Mouse (Mus musculus) G1E (cell line): ENCODE data around the gene Actn2. TPM values are rescaled to one million over a fixed set of nuclear protein-coding genes. Genes with fewer than 3 reads are reported as not detected.

Source experiments
- ATAC-seq: 2 replicates; pipeline ENCODE4 v1.8.0; 2016; ENCODE audit warnings: mild to moderate bottlenecking; ENCODE audit not compliant: insufficient number of reproducible peaks, poor library complexity, low FRiP score, severe bottlenecking; ENCODE audit errors: extremely low read depth
- DNase-seq: peaks from one replicate; pipeline ENCODE4 v3.0.0; 2012; ENCODE audit warnings: low spot score
- H3K27me3 ChIP-seq: 2 replicates; pipeline ENCODE4 v1.6.1; 2012; ENCODE audit warnings: mild to moderate bottlenecking, low read length, inconsistent platforms; ENCODE audit not compliant: insufficient read depth
- H3K36me3 ChIP-seq: replicated peaks from 2 replicates; pipeline ENCODE3; 2012; ENCODE audit warnings: mild to moderate bottlenecking, inconsistent platforms
- H3K4me1 ChIP-seq: 2 replicates; pipeline ENCODE4 v1.6.1; 2012; ENCODE audit warnings: low read depth, low read length, inconsistent platforms, mixed read lengths; ENCODE audit not compliant: insufficient read depth
- H3K4me3 ChIP-seq: 2 replicates; pipeline ENCODE4 v1.5.1; 2012; ENCODE audit warnings: low read depth, mild to moderate bottlenecking, inconsistent platforms, low read length, moderate library complexity, mixed read lengths
- H3K9me3 ChIP-seq: replicated peaks from 2 replicates; pipeline ENCODE4 v1.6.1; 2012; ENCODE audit warnings: inconsistent platforms
- CTCF ChIP-seq: IDR thresholded peaks from 2 replicates; pipeline ENCODE4 v1.5.1; 2012; ENCODE audit warnings: low read depth, low read length, inconsistent platforms, mixed read lengths
- GATA1 ChIP-seq: IDR thresholded peaks from 2 replicates; pipeline ENCODE4 v1.6.1; 2012; ENCODE audit warnings: borderline replicate concordance, low read length, inconsistent platforms, mixed read lengths
- GATA2 ChIP-seq: IDR thresholded peaks from 2 replicates; pipeline ENCODE4 v1.6.1; 2012; ENCODE audit warnings: low read depth, low read length, inconsistent platforms, borderline replicate concordance
- POLR2AphosphoS5 ChIP-seq: IDR thresholded peaks from 2 replicates; pipeline ENCODE4 v1.6.1; 2012; ENCODE audit warnings: low read depth, low read length, inconsistent platforms; ENCODE audit not compliant: insufficient replicate concordance
- TAL1 ChIP-seq: conservative IDR thresholded peaks from 2 replicates; pipeline ENCODE4 v1.6.1; 2012; ENCODE audit warnings: low read depth, low read length, inconsistent platforms, mixed read lengths
- polyA plus RNA-seq: library from polyadenylated mRNA; stranded (reverse); fragments of >175 nt; gene quantifications from 2 replicates; pipeline ENCODE4 v1.2.3, GENCODE M21; 2012
- total RNA-seq, 2 experiments: library from RNA; stranded (forward) in 1 of 2; stranded (reverse) in 1 of 2; fragments of 200-1000 nt in 1 of 2; fragments of >200 nt in 1 of 2; fragmentation: Nextera tagmentation in 1 of 2; gene quantifications; 2 replicates each; pipeline ENCODE4 v1.2.3; 2014 to 2017

Actn2 gene
- total and polyA plus RNA-seq, 3 experiments: 0.30 to 0.55 TPM; not detected in 1

- ATAC-seq (no peak), DNase-seq (no peak)
- Histone ChIP-seq H3K36me3 (no peaks in the 10 kb centered on the region), H3K4me1 (no peaks in the 10 kb centered on the region), H3K9me3 (no peaks in the 10 kb centered on the region), H3K4me3 (no peak overlapping the region), H3K27me3 (peaks cover 13% of the 10 kb centered on the region)
- no peak for TF ChIP-seq GATA2
- TF ChIP-seq GATA1: no peak
- TF ChIP-seq POLR2AphosphoS5: no peak
- no peak for TF ChIP-seq TAL1
- no peak for TF ChIP-seq CTCF
Measured at GRCm38 (mm10) chr13:12297777-12298176, 42.8 kb downstream of the Actn2 start.

GRCm38 (mm10) chr13:12296701-12297100 lies 43.9 kb downstream of the Actn2 start:
- Histone ChIP-seq H3K36me3 (no peaks in the 10 kb centered on the region), H3K27me3 (peaks cover 15% of the 10 kb centered on the region), H3K4me3 (no peak overlapping the region), H3K9me3 (no peaks in the 10 kb centered on the region), H3K4me1 (no peaks in the 10 kb centered on the region)
- no peak for DNase-seq
- TF ChIP-seq POLR2AphosphoS5: no peak
- TF ChIP-seq GATA1: no peak
- no peak for TF ChIP-seq CTCF
- no peak for TF ChIP-seq TAL1
- TF ChIP-seq GATA2: no peak
- ATAC-seq: no peak

GRCm38 (mm10) chr13:12293810-12294209 lies 46.8 kb downstream of the Actn2 start:
- TF ChIP-seq GATA2 (no peak), POLR2AphosphoS5 (no peak), TAL1 (no peak)
- H3K9me3 ChIP-seq: no peaks in the 10 kb centered on the region

DNA sequence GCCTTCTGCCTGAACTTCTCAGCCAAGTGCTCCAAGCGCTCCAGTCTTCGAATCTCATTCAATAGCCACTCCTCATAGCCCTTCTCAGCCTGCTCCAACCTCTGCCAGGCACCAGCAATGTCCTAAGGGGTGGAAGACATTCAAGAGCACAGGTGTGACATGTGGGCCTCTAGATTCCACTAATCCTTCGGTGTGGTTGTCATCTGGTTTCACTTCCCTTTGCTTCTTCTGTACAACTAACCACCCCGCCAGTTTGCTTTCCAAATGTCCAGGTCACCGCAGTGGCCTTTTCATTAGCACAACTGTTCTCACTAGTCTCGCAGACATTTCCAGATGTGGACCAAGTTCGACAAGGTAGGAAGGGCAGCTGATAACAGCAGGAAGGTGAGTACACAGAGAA lies 49.9 kb downstream of the Actn2 start:
- TF ChIP-seq TAL1: no peak
- TF ChIP-seq GATA2: no peak
- no peak for TF ChIP-seq POLR2AphosphoS5
- no peak for TF ChIP-seq GATA1
- TF ChIP-seq CTCF: no peak

More at GRCm38 (mm10) chr13:12293810-12294209, 46.8 kb downstream of the Actn2 start:
- no peak for ATAC-seq
- Histone ChIP-seq H3K4me3 (no peak overlapping the region), H3K4me1 (no peaks in the 10 kb centered on the region), H3K36me3 (no peaks in the 10 kb centered on the region), H3K27me3 (peaks cover 15% of the 10 kb centered on the region)
- no peak for DNase-seq

GRCm38 (mm10) chr13:12284528-12284927 lies 56.0 kb downstream of the Actn2 start:
- Histone ChIP-seq H3K4me1 (no peaks in the 10 kb centered on the region), H3K27me3 (peaks cover 8% of the 10 kb centered on the region), H3K9me3 (no peaks in the 10 kb centered on the region), H3K4me3 (no peak overlapping the region), H3K36me3 (no peaks in the 10 kb centered on the region)
- no peak for ATAC-seq
- DNase-seq: no peak
- TF ChIP-seq TAL1 (no peak), GATA2 (no peak), POLR2AphosphoS5 (no peak), GATA1 (no peak), CTCF (no peak)

More for the DNA sequence above, 49.9 kb downstream of the Actn2 start:
- DNase-seq (no peak), ATAC-seq (no peak)
- no peaks in the 10 kb centered on the region for H3K4me1 ChIP-seq
- peaks cover 13% of the 10 kb centered on the region for H3K27me3 ChIP-seq
- no peaks in the 10 kb centered on the region for H3K36me3 ChIP-seq
- no peaks in the 10 kb centered on the region for H3K9me3 ChIP-seq
- H3K4me3 ChIP-seq: no peak overlapping the region

DNA sequence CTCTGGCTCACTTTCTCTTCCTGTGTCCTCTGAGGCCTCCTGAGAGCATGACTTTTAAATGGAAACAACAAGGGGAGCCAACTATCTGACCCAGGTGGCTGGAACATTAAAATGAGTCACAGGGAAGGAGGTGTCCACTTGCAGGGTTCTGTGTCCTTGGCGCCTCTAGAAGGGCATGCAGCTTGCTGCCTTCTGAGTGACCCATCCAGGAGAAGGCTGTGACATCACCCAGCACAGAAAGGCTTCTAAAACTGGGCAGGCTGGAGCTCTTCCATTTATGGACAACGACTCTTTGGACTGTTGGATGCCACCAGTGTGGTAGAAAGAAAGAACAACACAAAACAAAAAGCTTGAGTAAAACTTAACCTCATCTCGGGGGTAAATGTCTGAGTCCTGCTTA lies 56.7 kb downstream of the Actn2 start:
- Histone ChIP-seq H3K4me3 (no peak overlapping the region), H3K36me3 (no peaks in the 10 kb centered on the region), H3K4me1 (no peaks in the 10 kb centered on the region), H3K27me3 (peaks cover 8% of the 10 kb centered on the region), H3K9me3 (no peaks in the 10 kb centered on the region)
- TF ChIP-seq GATA2: no peak
- TF ChIP-seq POLR2AphosphoS5: no peak
- TF ChIP-seq TAL1: no peak
- no peak for TF ChIP-seq GATA1
- TF ChIP-seq CTCF: no peak
- ATAC-seq (no peak), DNase-seq (no peak)
